Mouse (Mus musculus) cerebral cortex, adult 2 months (tissue): ENCODE measurements around the gene Zfp770.

ENCODE experiments used
- WGBS: fragments of 180-500 bp; shearing (Covaris S2); methylation state at CpG from one replicate; pipeline ENCODE4 v1.1.7; 2018; 5-methylcytosine and 5-hydroxymethylcytosine counted together

The Zfp770 gene

DNA sequence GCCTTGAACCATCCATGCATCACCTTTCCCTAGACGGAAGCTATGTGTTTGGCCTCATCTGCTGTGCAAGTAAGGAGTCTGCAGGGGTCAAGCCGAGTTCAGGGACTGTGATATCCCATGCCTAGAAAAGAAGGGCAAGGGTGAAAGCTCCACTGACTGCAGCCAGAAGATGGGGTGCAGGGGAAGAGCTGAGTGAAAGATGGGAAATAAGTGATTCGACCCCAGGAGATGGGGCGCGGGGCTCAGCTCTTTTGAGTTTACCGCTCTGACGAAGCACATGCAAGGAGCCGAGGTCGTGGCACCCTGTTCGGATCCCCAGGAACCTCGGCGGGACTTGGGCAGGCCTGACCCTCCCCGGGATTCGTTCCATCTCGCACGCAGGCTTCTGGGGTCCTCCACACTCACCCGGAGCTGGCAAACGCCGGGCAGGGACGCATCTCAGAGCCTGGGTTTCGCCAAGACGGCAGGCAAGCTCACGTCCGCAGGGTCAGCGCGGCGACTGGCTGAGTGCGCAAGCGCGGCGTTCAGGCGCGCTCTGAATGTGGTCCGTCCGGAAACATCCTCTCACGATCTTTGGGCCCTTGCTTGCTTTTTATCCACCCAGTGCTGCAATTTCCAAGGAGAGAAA is at the start of gene Zfp770:
Gene Zfp770, minus strand, starts transcription at position 538 of the 628 bp plus-strand sequence.
- under 1% methylated on average over 36 of the region's 36 CpGs for whole genome bisulfite sequencing

GRCm38 (mm10) chr2:114249440-114249839 is 48.2 kb upstream of the Zfp770 start:
- WGBS, result 40% methylated on average over 6 of the region's 6 CpGs

DNA sequence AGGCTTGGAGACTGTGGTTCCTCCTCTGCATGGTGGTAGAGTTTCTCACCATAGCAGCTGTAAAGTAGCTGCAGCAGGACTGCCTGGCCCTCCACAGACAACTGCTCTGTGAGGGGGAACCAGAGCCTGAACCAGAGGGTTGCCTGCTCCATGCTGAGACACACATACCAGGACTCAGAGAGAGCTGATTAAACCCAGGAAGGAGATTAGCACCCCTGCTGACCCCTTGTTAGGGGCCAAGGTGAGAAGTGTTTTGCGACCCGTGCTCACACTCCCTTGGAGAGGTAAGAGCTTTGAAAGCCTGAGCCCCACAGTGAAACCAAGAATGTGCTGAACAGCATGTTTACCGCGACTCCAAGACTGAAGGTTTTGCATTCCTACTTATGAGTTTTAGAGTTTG is 36.4 kb upstream of the Zfp770 start:
- WGBS, result 35% methylated on average over 4 of the region's 4 CpGs

DNA sequence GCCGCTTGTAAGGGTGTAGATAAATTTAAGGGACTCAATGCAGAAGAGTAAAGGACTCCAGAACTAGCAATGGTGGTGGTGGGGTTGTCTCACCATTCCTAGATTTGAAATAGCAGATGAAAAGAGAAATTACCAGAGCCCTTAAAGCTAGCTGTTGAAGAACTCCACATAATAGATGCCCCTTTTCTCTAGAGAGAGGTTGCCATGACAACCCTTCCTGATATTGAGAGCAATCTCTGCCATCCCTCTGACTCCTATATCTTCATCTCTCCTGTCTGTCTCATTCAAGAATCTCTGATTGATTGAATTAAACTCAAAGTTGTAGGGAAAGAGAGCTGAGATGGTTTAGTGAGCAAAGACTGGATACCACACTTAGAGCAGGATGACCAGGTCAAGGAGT is 35.3 kb upstream of the Zfp770 start:
- 74% methylated on average over 1 of the region's 1 CpGs for WGBS

DNA sequence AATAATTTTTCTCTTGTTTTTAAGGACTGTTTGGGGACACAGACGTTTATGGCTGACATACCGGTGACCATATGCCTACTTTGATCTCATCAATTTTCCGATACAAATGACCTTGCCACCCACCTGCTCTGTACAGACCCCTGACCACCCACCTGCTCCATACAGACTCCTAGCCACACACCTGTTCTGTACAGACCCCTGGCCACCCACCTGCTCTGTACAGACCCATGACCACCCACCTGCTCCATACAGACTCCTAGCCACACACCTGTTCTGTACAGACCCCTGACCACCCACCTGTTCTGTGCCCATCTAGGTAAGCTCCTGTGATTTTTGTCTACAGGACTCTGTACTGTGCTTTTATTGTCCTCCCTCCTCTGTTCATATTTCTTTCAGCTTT is 34.3 kb upstream of the Zfp770 start:
- 90% methylated on average over 3 of the region's 3 CpGs for WGBS

GRCm38 (mm10) chr2:114231248-114231647 is 30.0 kb upstream of the Zfp770 start:
- WGBS, result 75% methylated on average over 2 of the region's 2 CpGs

- WGBS, result 66% methylated on average over 2 of the region's 2 CpGs
Observed at GRCm38 (mm10) chr2:114228672-114229071, 27.4 kb upstream of the Zfp770 start.

DNA sequence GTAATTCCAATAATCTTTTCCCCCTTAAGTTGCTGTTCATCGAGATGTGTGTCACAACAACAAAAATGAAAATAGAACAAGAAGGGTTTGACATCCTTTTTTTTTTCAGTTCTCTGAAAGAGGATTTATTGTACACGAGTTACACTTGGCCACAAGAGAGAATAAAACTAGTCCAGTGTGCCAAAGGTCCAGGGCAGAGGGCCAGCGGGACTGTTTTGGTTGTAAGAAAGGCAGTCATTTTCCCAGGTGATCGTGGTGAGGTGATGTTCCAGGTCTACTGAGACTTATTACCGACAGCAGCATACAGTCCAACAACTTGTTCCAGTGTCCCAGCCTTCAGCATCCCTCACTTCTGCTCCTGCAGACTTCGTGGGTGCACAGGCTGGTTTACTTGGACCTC is 3.8 kb upstream of the Zfp770 start:
- WGBS, result 66% methylated on average over 6 of the region's 6 CpGs

DNA sequence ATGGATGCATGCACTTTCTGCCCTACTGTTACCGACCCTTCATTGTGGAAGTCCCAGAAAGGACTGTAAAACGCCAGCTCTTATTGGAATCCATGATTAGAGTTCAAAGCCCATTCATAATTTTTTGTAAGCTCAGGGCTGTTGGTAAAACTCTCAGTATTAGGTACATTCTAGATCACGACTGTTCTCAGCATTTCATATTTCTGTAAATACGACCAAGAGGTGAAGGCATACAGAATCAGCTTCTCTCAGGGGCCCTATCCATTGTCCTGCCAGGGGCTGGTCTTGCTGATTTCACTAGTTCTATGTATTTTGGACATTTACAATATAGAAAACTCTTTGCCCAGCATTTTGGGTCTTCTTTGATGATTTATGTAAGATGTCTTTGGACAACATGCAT is 305 bp upstream of the Zfp770 start:
- WGBS, result 25% methylated on average over 4 of the region's 4 CpGs

DNA sequence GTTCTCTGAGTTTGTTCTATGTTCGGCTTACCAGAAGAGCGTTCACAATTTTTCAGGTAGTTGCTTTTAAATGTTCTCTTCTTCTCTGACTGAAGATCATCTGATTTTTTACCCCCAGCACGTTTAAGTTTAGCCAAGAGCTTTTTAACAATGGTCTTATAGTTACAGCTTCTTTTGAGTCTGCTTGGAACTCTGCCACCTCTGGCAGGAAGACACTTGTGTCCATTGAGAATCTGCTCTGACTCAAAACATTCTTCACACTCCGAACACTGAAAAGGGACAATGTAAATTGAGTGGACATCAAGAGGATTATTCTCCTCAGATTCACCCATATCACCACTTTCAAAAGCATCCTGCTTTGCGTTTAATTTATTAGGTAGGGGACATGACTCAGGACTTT is 4.8 kb downstream of the Zfp770 start:
- 57% methylated on average over 5 of the region's 5 CpGs for WGBS

DNA sequence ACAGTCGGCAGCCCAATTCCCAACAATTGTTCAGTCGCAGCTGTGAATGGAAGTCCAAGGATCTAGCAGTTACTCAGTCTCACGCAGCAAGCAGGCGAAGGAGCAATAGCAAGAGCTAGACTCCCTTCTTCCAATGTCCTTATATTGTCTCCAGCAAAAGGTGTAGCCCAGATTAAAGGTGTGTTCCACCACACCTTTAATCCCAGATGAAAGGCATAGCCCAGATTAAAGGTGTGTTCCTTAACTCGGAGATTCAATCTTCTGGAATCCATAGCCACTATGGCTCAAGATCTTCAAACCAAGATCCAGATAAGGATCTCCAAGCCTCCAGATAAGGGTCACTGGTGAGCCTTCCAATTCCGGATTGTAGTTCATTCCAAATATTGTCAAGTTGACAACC is 14.3 kb downstream of the Zfp770 start, which contains the start of gene Aqr:
Gene Aqr, minus strand, starts transcription at position 101 of the 400 bp plus-strand sequence.
- 88% methylated on average over 1 of the region's 6 CpGs for WGBS

DNA sequence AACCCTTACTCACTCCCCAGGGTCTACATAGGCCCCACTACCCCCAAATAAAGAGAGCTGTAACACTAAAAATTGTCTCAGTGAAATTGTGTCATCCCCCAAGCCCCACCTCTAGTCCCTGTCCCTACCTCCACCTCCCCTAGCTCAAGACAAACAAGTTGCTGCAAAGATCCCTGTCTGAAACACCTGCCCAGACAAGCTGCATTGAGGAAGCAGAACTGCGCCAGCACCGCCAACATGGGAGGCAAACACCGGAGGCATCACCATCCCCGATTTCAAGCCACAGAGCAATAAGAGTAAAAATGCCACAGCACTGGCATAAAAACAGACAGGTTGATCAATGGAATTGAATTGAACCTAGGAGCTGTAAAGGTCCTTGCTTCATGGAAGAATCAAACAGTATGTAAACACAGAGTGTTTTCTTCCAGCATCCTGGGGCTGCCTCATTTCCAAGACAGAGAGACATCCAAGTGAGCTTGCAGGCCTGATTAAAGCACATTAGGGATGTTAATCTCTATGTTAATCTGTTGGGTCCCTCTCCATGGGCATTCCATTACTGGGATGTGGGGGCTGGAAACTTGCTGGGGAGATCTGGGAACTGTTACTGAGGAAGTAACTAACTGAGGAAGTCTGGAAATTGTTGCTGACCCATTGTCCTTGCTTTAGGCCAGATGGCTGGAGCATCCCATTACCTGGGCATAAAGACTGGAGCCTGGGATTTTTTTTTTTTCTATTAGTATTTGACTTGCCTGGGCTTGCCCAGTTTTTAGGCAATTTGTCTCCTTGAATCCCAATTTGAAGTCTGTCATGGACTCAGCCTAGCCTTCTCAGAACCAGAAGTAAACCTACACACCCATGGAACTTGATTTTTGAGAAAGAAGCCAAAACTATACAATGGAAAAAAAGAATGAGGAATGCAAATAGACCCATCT is 23.2 kb downstream of the Zfp770 start:
- 65% methylated on average over 4 of the region's 4 CpGs for WGBS

DNA sequence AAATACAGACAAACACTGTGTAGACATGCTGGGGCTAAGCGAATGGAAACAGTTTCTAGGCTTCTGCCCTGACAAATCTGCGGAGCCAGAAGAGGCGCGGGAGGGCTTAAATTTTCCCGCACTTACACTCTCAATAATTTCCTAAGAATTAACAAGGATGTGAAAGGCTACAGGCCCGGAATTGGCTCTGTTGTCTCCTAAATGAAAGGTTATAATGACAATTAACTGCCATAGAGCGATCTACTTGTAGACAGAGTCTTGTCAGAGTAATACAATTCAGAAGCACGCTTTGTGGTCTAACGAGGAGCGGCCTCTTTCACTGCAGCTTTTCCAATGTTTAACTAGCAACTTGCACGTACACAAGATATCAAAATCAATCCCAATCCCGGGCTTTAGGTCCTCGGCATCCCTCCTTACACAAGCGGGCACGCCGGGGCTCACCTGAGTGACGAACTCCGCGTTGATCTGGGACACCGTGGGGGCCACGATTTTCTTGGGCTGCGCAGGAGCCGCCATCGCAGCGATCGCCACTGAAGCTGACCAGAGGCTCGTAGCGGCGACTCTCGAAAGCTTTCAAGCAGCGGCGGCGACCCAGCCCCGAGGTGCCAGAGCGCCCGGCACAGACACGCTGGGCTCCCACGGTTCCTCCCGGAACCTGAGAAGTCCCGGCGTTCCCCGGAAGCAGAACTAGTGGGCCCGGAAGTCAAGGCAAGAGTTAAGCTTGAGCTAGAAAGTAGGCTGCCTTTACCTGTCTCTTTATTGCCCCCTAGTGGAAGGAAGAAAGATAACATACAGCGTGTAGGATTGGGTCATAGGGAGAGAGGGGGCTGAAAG is 26.4 kb downstream of the Zfp770 start:
- under 1% methylated on average over 44 of the region's 44 CpGs for WGBS

DNA sequence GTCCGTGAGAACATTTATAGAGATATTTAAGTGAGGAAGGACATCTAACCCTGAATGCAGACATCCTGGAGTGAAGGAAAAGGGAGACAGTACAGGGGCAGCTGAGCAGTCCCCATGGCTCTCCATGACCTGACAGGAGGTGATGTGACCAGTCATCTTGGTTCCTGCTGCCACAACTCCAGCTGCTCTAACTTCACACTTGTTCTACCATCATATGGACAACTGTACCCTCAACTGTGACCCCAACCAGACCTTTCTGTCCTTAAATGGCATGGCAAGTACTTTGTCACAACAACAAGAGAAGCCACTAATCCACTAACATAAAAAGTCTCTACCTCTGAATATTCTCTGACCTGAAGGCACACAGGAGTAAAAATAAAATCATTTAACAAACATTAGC is 39.3 kb downstream of the Zfp770 start:
- WGBS, result 100% methylated on average over 1 of the region's 1 CpGs

GRCm38 (mm10) chr2:114157345-114157744 is 43.9 kb downstream of the Zfp770 start:
- 83% methylated on average over 4 of the region's 4 CpGs for WGBS

GRCm38 (mm10) chr2:114156639-114157038 is 44.6 kb downstream of the Zfp770 start:
- 89% methylated on average over 1 of the region's 1 CpGs for WGBS

- WGBS, result 81% methylated on average over 6 of the region's 6 CpGs
Observed at GRCm38 (mm10) chr2:114153247-114153646, 48.0 kb downstream of the Zfp770 start.

- WGBS, result 83% methylated on average over 15 of the region's 15 CpGs
Observed at GRCm38 (mm10) chr2:114146864-114147458, 54.3 kb downstream of the Zfp770 start.

DNA sequence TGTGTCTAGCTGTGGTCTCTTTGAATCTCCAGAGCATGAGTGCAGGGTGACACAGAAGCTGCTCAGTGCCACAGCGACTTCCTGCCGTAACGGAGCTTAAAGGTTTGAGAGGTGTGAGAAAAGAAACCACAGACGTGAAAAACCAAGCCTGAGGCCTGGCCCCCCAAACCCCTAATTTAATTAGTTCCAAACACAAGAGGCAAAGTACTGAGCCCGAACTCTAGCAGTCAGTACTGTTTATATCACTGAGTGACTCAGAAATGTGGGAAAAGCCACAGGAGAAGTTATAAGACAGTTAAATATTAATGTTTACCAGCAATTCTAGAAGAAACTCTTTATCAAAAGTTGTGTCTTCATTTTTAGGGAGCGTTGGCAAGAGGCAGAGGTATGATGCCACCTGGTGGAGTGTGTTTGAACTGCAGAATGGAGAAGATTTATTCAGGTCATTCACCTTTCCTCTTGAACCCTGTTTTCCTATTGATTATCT is 55.9 kb downstream of the Zfp770 start:
- 70% methylated on average over 6 of the region's 6 CpGs for WGBS

DNA sequence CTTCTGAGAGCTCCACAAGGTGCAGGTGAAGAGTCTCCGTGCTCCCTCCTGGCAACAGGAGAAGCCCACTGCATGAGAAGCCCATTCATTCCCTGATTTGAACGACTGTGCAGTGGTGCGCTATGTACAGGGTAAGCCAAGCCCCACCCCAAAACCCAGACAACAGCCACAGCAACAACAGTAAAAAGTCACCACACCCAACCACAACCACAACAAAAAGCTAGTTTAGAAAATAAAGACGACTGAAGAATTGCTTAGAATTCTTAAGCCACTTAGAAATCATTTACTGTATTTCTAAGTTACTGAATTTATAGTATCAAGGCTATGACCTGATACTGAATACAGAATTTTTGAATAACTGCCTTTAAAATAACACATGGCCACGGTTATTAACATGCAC is 56.4 kb downstream of the Zfp770 start:
- WGBS, result 89% methylated on average over 5 of the region's 5 CpGs

- 72% methylated on average over 6 of the region's 6 CpGs for WGBS
Observed at GRCm38 (mm10) chr2:114143842-114144241, 57.4 kb downstream of the Zfp770 start.
